Mouse (Mus musculus): ENCODE measurements around the gene Efna1. TPM values are rescaled to one million over a fixed set of nuclear protein-coding genes. Genes with fewer than 3 reads are reported as not detected.

Gene Efna1
- total RNA-seq, 4 experiments from 2014 or later, result 7.9 to 12.6 (median 10.5) TPM

GRCm38 (mm10) chr3:89244982-89245687, 35.8 kb downstream of the Efna1 start:
- DNase-seq (ENCODE audit: low spot score in 2 of 2), result no peak

DNA sequence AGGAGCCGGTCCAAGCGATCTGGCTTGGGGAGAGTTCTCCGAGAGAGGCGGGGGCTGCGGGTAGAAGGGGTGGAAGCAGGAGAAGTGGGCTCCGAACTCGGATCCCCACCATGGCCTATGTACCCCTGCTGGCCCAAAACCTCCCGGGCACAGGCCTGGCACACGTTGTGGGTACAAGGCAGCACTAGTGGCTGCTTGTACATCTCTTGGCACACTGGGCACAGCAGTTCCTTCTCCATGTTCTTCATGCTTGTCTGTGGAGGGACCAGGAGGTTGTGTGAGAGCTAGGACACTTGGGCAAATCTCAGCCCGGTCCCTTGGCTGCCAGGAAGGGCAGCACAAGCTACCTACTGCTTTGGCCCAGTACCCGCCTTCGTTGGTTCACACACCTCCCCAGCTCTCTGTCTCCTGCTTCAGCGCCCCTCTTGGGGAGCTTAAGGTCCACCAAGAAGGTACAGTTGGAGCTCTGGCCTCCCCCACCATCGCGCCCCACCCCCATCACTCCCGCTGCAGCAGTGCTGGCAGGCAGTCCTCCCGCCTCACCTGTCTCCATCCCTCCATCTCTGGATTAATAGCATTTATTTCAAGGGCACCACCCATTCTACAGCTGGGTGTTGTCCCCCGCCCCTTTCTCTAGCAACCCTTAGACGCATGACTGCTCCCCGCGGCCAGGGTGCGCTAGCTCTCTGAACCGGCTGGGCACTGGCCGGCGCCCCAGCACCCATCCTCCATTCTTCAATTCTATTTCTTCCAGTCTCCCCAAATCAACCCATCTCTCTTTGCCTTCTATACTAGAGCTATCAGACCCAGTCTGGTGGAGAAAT, 36.6 kb downstream of the Efna1 start:
- no peak for DNase-seq (ENCODE audit: low spot score in 2 of 2)

DNA sequence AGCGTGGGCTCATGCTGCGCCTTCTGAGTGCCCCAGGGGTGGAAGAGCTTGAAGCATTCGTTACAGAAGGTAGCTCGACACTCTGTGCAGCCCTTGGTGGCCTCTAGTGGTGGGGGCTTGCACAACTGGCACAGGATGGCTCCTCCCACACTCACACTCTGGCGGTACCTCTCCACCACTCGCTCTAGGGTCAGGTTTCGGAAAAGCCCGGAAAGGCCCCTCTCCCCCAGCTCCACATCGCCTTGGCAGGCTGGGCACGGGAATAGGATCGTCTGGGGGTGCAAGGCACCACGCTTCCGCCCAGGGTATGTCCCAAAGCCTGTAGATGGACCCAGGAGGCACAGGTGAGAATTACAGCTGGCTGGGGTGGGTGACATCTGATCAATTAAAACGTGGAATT, 37.3 kb downstream of the Efna1 start:
- no peak for DNase-seq (ENCODE audit: low spot score in 2 of 2)

- DNase-seq (ENCODE audit: low spot score in 2 of 2), result no peak
Observed at GRCm38 (mm10) chr3:89242331-89242895, 38.5 kb downstream of the Efna1 start.

GRCm38 (mm10) chr3:89238494-89238893, 42.4 kb downstream of the Efna1 start:
- DNase-seq (ENCODE audit: low spot score in 2 of 2), result no peak

- no peak for DNase-seq (ENCODE audit: low spot score in 2 of 2)
Observed at GRCm38 (mm10) chr3:89237682-89238081, 43.3 kb downstream of the Efna1 start.

DNA sequence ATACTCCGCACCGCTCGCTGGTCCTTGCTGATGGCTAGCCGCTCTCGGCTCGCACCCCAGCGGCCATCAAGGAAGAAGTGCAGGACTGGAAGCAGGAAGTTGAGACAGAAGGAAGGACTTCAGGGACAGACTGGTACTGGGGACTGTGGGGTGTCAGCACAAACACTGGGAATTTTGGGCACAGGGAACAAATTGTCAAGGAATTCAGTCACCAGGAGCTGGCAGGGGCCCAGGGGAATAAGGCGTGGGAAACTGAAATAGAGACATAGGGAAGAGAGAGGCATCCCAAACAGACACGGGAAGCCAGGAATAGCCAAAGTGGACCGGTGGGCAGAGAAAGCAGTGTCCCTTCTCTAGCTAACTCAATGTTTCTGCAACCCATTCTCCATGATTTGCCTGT, 44.4 kb downstream of the Efna1 start:
- no peak for DNase-seq (ENCODE audit: low spot score in 2 of 2)

DNA sequence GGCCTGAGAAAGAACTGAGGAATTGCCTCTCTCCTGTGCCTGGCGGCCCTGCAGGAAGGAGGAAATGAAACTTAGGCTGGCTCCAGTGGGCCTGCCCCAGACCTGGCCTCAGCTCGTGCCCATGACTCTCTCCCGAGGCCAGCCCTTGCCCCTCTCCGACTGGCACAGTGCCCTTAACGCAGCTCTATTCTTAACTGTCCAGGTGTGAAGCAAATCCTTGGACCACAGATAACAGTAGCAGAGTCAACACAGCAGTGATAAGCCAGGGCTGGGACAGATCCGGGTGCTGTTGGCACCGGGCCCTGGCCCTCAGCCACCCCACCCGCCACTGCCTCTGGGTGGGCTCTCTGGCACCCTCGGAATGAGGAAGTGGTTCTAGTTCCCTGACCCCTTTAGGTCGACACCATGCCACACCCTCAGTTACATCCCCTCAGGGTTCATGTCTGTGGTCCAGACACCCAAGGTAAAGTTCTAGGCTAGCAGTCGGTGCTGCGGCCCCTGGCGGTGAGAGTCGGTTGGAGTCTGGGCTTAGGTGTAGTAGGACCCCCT, 47.3 kb downstream of the Efna1 start:
- no peak for DNase-seq (ENCODE audit: low spot score in 2 of 2)

DNA sequence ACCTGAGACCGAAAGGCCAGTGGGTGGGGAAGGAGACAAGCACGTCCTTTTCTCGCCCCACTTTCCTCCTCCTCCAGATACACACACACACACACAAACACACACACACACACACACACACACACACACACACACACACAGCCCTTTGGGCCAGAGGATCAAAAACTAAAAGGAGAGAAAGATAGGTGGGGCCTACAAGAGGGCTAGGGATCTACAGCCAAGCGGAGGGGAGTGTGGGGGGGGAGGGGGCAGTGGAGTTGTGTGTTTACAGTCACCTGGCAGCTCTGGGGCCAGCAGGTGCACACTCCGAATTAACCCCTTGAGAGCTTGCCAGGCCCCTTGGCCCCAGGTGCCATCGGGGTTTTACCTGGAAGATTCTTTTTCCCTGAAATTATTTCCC, 48.3 kb downstream of the Efna1 start:
- DNase-seq (ENCODE audit: low spot score in 2 of 2), result no peak

DNA sequence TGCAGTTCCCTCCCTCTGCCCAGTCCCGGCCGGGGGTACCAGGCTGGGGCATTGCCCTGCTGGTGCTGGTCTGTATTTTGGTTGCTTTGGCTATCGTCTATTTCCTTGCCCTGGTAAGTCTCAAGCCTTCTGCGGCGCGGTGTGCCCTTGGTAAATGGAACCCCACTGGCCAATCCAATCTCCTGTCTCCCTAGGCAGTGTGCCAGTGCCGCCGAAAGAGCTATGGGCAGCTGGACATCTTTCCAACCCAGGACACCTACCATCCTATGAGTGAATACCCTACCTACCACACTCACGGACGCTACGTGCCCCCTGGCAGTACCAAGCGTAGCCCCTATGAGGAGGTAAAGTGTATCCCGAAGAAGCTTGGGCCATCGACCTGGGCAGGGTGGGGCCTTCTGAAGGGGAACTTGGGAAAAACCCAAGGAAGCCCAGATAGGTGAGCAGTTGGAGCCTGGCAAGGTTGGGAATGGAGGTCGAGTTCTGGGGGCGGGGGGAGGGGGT, 49.1 kb downstream of the Efna1 start:
- no peak for DNase-seq (ENCODE audit: low spot score in 2 of 2)

- DNase-seq (ENCODE audit: low spot score in 2 of 2), result no peak
Observed at GRCm38 (mm10) chr3:89231345-89231744, 49.6 kb downstream of the Efna1 start.

DNA sequence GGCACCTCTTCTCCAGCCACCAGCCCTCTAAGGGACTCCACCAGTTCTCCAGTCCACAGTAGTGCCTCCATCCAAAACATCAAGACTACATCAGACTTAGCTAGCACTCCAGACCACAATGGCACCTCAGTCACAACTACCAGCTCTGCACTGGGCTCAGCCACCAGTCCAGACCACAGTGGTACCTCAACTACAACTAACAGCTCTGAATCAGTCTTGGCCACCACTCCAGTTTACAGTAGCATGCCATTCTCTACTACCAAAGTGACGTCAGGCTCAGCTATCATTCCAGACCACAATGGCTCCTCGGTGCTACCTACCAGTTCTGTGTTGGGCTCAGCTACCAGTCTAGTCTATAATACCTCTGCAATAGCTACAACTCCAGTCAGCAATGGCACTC, 50.4 kb downstream of the Efna1 start:
- DNase-seq (ENCODE audit: low spot score in 2 of 2), result no peak

DNA sequence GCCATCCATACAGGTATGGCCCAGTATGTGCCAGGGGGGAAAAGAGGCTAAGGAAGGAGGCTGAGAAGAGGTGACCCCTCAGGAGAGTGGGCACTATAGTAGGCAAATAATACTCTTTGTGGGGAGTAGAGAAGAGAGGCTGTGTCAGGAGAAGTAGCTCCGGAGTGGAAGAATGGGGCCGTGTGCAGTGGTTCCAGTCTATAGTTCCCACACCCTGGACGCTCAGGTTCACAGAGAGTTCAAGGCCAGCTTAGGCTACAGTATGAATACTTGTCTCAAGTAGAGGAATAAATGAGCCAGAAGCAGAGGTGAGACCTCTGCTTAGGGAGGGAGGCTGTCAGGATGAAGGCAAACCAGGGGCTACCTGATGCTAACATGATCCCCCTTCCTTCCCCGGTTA, 51.7 kb downstream of the Efna1 start:
- DNase-seq (ENCODE audit: low spot score in 2 of 2), result no peak

DNA sequence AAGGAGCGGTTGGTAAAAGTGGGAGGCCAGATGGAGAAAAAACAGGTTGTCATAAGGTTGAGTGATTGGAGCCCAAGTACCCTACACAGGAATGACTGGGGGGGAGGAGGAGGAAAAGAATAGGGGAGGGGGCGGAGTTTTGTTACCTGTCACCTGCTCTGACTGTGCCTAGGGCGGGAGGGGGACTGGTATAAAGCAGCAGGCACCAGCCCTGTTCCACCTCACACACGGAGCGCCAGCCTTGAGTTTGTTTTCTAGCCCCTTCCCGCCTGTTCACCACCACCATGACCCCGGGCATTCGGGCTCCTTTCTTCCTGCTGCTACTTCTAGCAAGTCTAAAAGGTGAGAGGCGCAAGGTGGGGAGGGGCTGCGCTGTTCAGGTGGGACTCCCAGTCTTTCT, 52.1 kb downstream of the Efna1 start, which contains the start of gene Muc1:
Gene Muc1, plus strand, starts transcription at position 222 of the 400 bp plus-strand sequence.
- DNase-seq (ENCODE audit: low spot score in 2 of 2), result no peak

GRCm38 (mm10) chr3:89228180-89228549, 52.8 kb downstream of the Efna1 start:
- peak; percentile 71 to 85 for DNase-seq (ENCODE audit: low spot score in 2 of 2)

- DNase-seq (ENCODE audit: low spot score in 2 of 2), result peak; percentile 94
Observed at GRCm38 (mm10) chr3:89227307-89228179, 53.4 kb downstream of the Efna1 start.

DNA sequence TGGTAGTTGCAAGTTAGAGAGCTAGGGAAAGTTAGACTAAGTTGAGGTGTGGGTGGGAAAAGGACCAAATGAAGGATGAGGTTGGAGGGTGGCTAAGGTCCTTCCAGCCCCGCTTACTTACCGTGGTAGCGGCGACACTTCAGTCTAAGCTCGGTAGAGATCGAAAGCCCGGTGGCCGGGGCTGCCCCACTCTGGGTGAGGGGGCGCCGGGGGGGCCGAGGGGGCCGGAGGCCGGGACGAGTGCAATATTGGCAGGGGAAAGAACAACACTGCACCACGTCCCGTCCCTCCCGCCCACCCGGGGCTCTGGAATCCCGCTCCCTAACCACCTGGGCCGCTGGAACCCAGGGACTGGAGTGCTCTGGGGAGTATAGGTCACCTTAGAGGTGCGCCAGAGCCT, 54.0 kb downstream of the Efna1 start, which contains the start of gene Mtx1:
Gene Mtx1, minus strand, starts transcription at position 189 of the 400 bp plus-strand sequence.
- no peak for DNase-seq (ENCODE audit: low spot score in 2 of 2)

DNA sequence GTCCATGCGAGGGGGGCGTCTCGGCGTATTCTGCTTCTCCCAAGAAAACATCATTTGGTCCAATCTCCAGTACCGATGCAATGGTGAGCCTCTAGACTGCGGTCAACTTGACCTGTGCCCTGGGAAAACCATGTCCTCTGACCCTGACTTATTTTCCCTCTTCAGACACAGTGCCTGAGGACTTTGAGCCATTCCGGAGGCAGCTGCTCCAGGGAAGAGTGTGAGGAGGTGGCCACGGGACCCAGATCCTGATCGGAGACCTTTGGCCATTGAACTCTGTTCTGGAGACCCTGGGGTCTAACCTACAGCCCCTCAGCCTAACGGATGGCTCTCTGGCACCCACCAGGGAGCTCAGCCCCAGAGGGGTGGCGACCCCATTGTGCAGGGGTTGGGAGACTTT, 54.6 kb downstream of the Efna1 start:
- no peak for DNase-seq (ENCODE audit: low spot score in 2 of 2)

- peak; percentile 61 to 70 for DNase-seq (ENCODE audit: low spot score in 2 of 2)
Observed at GRCm38 (mm10) chr3:89225918-89226317, 55.0 kb downstream of the Efna1 start.

- DNase-seq (ENCODE audit: low spot score in 2 of 2), result no peak
Observed at GRCm38 (mm10) chr3:89225321-89225815, 55.6 kb downstream of the Efna1 start.

DNA sequence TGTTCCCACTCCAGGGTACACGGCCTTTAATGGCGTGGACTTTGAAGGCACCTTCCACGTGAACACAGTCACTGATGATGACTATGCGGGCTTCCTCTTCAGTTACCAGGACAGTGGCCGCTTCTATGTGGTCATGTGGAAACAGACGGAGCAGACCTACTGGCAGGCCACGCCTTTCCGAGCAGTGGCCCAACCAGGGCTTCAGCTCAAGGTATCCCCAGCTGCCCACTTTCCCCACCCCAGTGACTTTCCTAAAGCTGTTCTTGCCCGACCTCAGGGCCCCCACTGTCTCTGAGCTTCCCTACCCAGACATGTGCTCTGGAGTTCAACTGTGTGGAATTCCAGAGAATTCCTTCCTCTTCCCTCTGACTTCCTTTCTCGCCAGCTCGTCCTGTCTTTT, 56.1 kb downstream of the Efna1 start:
- no peak for DNase-seq (ENCODE audit: low spot score in 2 of 2)

Measured in layer of hippocampus, adult 8-10 months (tissue).